Mouse (Mus musculus) bone marrow, adult 2 months (tissue): ENCODE data around the gene Tub.

Source experiments
- CTCF ChIP-seq: fragments of 200-500 bp; IDR thresholded peaks from 2 replicates; pipeline ENCODE4 v1.5.1; 2011; ENCODE audit warnings: low read length, control low read depth; ENCODE audit not compliant: control insufficient read depth, insufficient read depth
- POLR2A ChIP-seq: fragments of 200-500 bp; IDR thresholded peaks from 2 replicates; pipeline ENCODE4 v1.6.1; 2011; ENCODE audit warnings: low read depth, mild to moderate bottlenecking, control low read depth, low read length, borderline replicate concordance; ENCODE audit not compliant: control insufficient read depth

DNA sequence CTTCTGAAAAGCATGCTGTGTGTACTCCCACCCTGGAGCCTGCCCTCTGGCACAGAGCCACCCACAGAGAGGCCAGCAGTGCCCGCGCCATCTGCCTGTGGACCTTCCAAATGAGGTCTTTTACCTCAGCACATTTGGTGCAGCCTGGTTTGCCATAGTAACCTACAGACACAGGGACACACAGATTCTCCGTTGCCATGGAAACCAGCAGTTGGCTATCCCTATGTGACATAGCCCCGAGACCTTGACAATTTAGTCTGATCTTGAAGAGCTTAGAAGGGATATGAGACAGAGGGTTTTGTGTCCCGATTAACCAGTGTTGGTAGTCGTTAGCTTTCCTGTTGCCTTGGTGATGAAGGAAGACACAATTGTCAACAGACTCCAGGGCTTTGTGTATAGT is 22.1 kb downstream of the Tub start:
- TF ChIP-seq CTCF (no peak), POLR2A (no peak)
